In the genomic region with DNA sequence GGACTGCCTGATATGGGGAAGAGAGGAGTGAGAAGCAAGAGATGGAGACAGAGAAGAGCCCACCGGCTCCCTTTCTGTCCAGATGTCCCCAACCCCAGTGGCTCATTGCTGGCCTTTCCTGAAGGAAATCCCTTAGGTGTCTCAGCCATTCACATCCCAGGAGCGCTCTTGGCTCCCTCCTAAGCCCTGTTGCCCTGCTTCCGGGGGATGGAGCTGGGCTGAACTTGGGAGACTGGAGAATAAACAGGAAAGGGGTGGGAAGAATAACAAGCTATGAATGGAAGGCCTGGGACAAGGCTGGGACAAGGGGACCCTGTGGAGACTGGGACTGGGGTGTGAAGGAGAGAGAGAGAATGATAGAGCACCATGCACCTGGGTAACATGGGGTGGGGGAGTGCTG, we compare ENCODE assay signal across 8 mouse cellular contexts. TPM values are rescaled to one million over a fixed set of nuclear protein-coding genes. Genes with fewer than 3 reads are reported as not detected.
DNase-seq lines count a peak whose midpoint lies in the region; ATAC-seq lines count a peak whose summit lies in the region.

No protein-coding gene starts in this region.

- peak; percentile 54 for DNase-seq in adrenal gland, postnatal 14 days
- no peak for DNase-seq in adrenal gland, adult 8-10 months
- peak; percentile 60 for DNase-seq in lung, postnatal 14 days
- DNase-seq in left cerebral cortex, postnatal 36 days (ENCODE audit: low spot score in 2 of 2), result no peak
- no peak for DNase-seq in thymus, postnatal 0 days (ENCODE audit: low spot score)
- no peak for DNase-seq in left cerebral cortex, postnatal 25 days (ENCODE audit: low spot score in 2 of 2)

- H3K9me3 ChIP-seq in heart, embryonic 12.5 days (replicated peaks), result no peaks in the 10 kb centered on the region
- no peaks in the 10 kb centered on the region for H3K9me3 ChIP-seq in kidney, embryonic 14.5 days (ENCODE audit: control insufficient read depth, low read length)

- H3K4me1 ChIP-seq in heart, embryonic 12.5 days (replicated peaks), result peaks cover 12% of the 10 kb centered on the region
- peaks cover 8% of the 10 kb centered on the region for H3K4me1 ChIP-seq in kidney, embryonic 14.5 days (ENCODE audit: control insufficient read depth, insufficient read depth, low read length)

- peak; percentile 60 for ATAC-seq in heart, embryonic 12.5 days (ENCODE audit: insufficient number of reproducible peaks, low FRiP score)
- peak; percentile 34; the same call in 1 of the 2 replicates for ATAC-seq in kidney, embryonic 14.5 days (ENCODE audit: low FRiP score, low TSS enrichment)

- peak overlapping the region; percentile 86 for H3K27ac ChIP-seq in heart, embryonic 12.5 days (ENCODE audit: poor library complexity, severe bottlenecking)
- peak overlapping the region; percentile 72 for H3K27ac ChIP-seq in kidney, embryonic 14.5 days (ENCODE audit: low read depth, low read length)

- peak overlapping the region; percentile 62 for H3K4me2 ChIP-seq in heart, embryonic 12.5 days
- peak overlapping the region; percentile 32; the same call in 1 of the 2 replicates for H3K4me2 ChIP-seq in kidney, embryonic 14.5 days (replicated peaks; ENCODE audit: low read depth, low read length)

- H3K4me3 ChIP-seq in heart, embryonic 12.5 days, result peak overlapping the region; percentile 28
- peak overlapping the region; percentile 18; the same call in 1 of the 2 replicates for H3K4me3 ChIP-seq in kidney, embryonic 14.5 days (ENCODE audit: low read length)

- intact Hi-C loops in left cerebral cortex, postnatal 36 days (cut with DNase I), result no loop called here
- intact Hi-C loops in left cerebral cortex, postnatal 25 days (cut with DNase I), result no loop called here

- 21% methylated on average over 3 of the region's 3 CpGs for WGBS in heart, embryonic 12.5 days
- whole genome bisulfite sequencing in kidney, embryonic 14.5 days, result 29% methylated on average over 3 of the region's 3 CpGs

- H3K36me3 ChIP-seq in heart, embryonic 12.5 days, result no peaks in the 10 kb centered on the region
- H3K36me3 ChIP-seq in kidney, embryonic 14.5 days (ENCODE audit: control insufficient read depth, insufficient read depth, low read length), result no peaks in the 10 kb centered on the region

- peak overlapping the region; percentile 55 for H3K9ac ChIP-seq in heart, embryonic 12.5 days
- H3K9ac ChIP-seq in kidney, embryonic 14.5 days (ENCODE audit: low read depth, low read length), result peak overlapping the region; percentile 42

- H3K27me3 ChIP-seq in heart, embryonic 12.5 days (replicated peaks), result peaks cover 16% of the 10 kb centered on the region
- H3K27me3 ChIP-seq in kidney, embryonic 14.5 days (ENCODE audit: control insufficient read depth, insufficient read depth, low read length), result no peaks in the 10 kb centered on the region

RNA-seq across cellular contexts. Expression of a gene that starts 0.7 kb away (rescaled TPM):
- total RNA-seq in adrenal gland, postnatal 14 days (2021), result 34.1 and 39.3 TPM in 2 replicates
- 10 to 100 TPM; 25.8 to 39.8 (median 36.6) TPM for total RNA-seq in adrenal gland, adult 8-10 months (2022)
- 5.7 and 6.5 TPM in 2 replicates for polyA plus RNA-seq in heart, embryonic 12.5 days (2016; fragmentation: Nextera tagmentation; extraction: Ambion mirVana)
- polyA plus RNA-seq in kidney, embryonic 14.5 days (2014; fragmentation: Nextera tagmentation; extraction: Ambion mirVana), result 9.7 and 11.2 TPM in 2 replicates
- total RNA-seq in left cerebral cortex, postnatal 36 days (2021), result 10 to 100 TPM; 11.3 to 16.1 TPM
- polyA plus RNA-seq in thymus, postnatal 0 days (2015; fragmentation: Nextera tagmentation; extraction: Ambion mirVana), result 1.4 and 2.0 TPM in 2 replicates
- total RNA-seq in left cerebral cortex, postnatal 25 days (2021), result 10 to 100 TPM; 10.9 to 11.9 TPM

RNA-seq across cellular contexts. Expression of a gene that starts 24.8 kb away (rescaled TPM):
- total RNA-seq in adrenal gland, postnatal 14 days (2021), result 6.3 and 16.3 TPM in 2 replicates
- total RNA-seq in adrenal gland, adult 8-10 months (2022), result 1 to 10 TPM; 4.7 to 7.9 (median 6.4) TPM
- polyA plus RNA-seq in heart, embryonic 12.5 days (2016; fragmentation: Nextera tagmentation; extraction: Ambion mirVana), result 4.4 and 4.6 TPM in 2 replicates
- 19.3 and 21.4 TPM in 2 replicates for polyA plus RNA-seq in kidney, embryonic 14.5 days (2014; fragmentation: Nextera tagmentation; extraction: Ambion mirVana)
- total RNA-seq in left cerebral cortex, postnatal 36 days (2021), result 1 to 10 TPM; 2.6 to 2.9 TPM
- polyA plus RNA-seq in thymus, postnatal 0 days (2015; fragmentation: Nextera tagmentation; extraction: Ambion mirVana), result 228 and 241 TPM in 2 replicates
- 1 to 10 TPM; 1.9 to 2.9 TPM for total RNA-seq in left cerebral cortex, postnatal 25 days (2021)

RNA-seq across cellular contexts. Expression of a gene that starts 26.3 kb away (rescaled TPM):
- 37.2 and 42.2 TPM in 2 replicates for total RNA-seq in adrenal gland, postnatal 14 days (2021)
- 10 to 100 TPM; 30.8 to 55.5 (median 44.0) TPM for total RNA-seq in adrenal gland, adult 8-10 months (2022)
- polyA plus RNA-seq in heart, embryonic 12.5 days (2016; fragmentation: Nextera tagmentation; extraction: Ambion mirVana), result 13.0 and 13.2 TPM in 2 replicates
- polyA plus RNA-seq in kidney, embryonic 14.5 days (2014; fragmentation: Nextera tagmentation; extraction: Ambion mirVana), result 17.8 and 20.9 TPM in 2 replicates
- 10 to 100 TPM; 53.2 to 58.4 TPM for total RNA-seq in left cerebral cortex, postnatal 36 days (2021)
- polyA plus RNA-seq in thymus, postnatal 0 days (2015; fragmentation: Nextera tagmentation; extraction: Ambion mirVana), result 10.4 and 13.3 TPM in 2 replicates
- 10 to 100 TPM; 52.7 to 56.1 TPM for total RNA-seq in left cerebral cortex, postnatal 25 days (2021)

RNA-seq across cellular contexts. Expression of a gene that starts 32.9 kb away (rescaled TPM):
- 1.7 and 2.4 TPM in 2 replicates for total RNA-seq in adrenal gland, postnatal 14 days (2021)
- 1 to 10 TPM in 3 of 4 experiments, under 1 TPM in 1; 0.52 to 2.4 (median 1.4) TPM for total RNA-seq in adrenal gland, adult 8-10 months (2022)
- polyA plus RNA-seq in heart, embryonic 12.5 days (2016; fragmentation: Nextera tagmentation; extraction: Ambion mirVana), result 3.8 TPM in 2 replicates
- polyA plus RNA-seq in kidney, embryonic 14.5 days (2014; fragmentation: Nextera tagmentation; extraction: Ambion mirVana), result 5.8 and 6.6 TPM in 2 replicates
- total RNA-seq in left cerebral cortex, postnatal 36 days (2021), result under 1 TPM; 0.30 to 0.75 TPM
- polyA plus RNA-seq in thymus, postnatal 0 days (2015; fragmentation: Nextera tagmentation; extraction: Ambion mirVana), result 2.5 and 4.0 TPM in 2 replicates
- total RNA-seq in left cerebral cortex, postnatal 25 days (2021), result under 1 TPM; 0.55 to 0.71 TPM

RNA-seq across cellular contexts. Expression of a gene that starts 38.7 kb away (rescaled TPM):
- 72.5 and 76.9 TPM in 2 replicates for total RNA-seq in adrenal gland, postnatal 14 days (2021)
- 100 to 1,000 TPM in 1 of 4 experiments, 10 to 100 TPM in 3; 72.6 to 101 (median 84.6) TPM for total RNA-seq in adrenal gland, adult 8-10 months (2022)
- 123 and 126 TPM in 2 replicates for polyA plus RNA-seq in heart, embryonic 12.5 days (2016; fragmentation: Nextera tagmentation; extraction: Ambion mirVana)
- 118 and 139 TPM in 2 replicates for polyA plus RNA-seq in kidney, embryonic 14.5 days (2014; fragmentation: Nextera tagmentation; extraction: Ambion mirVana)
- 10 to 100 TPM; 66.9 to 72.0 TPM for total RNA-seq in left cerebral cortex, postnatal 36 days (2021)
- polyA plus RNA-seq in thymus, postnatal 0 days (2015; fragmentation: Nextera tagmentation; extraction: Ambion mirVana), result 135 and 144 TPM in 2 replicates
- 10 to 100 TPM; 71.4 to 76.3 TPM for total RNA-seq in left cerebral cortex, postnatal 25 days (2021)

Comparison
In these comparisons a context has a peak if more than half of its experiments do, and no peak if none do; other contexts are left out.
1. DNase-seq: peak in adrenal gland, postnatal 14 days (single experiment) and lung, postnatal 14 days (single experiment); none in adrenal gland, adult 8-10 months (single experiment), left cerebral cortex, postnatal 36 days (0 of 2), thymus, postnatal 0 days (single experiment) and left cerebral cortex, postnatal 25 days (0 of 2).